Mouse (Mus musculus) neural tube, embryonic 15.5 days (tissue): Measurements from ENCODE around the gene Tmprss9. TPM values are rescaled to one million over a fixed set of nuclear protein-coding genes. Genes with fewer than 3 reads are reported as not detected.

Source experiments
- ATAC-seq: fragments of 200-750 bp; cut with Nextera tagmentation; 2 replicates; pipeline ENCODE4 v1.8.0; 2017; ENCODE audit warnings: mild to moderate bottlenecking, moderate TSS enrichment, moderate library complexity; ENCODE audit not compliant: low FRiP score
- H3K27ac ChIP-seq: fragments of 300-500 bp; sonication (generic); replicated peaks from 2 replicates; pipeline ENCODE4 v1.5.1; 2015; ENCODE audit warnings: mild to moderate bottlenecking, inconsistent platforms
- H3K27me3 ChIP-seq: fragments of 300-500 bp; sonication (generic); replicated peaks from 2 replicates; pipeline ENCODE4 v1.6.1; 2015; ENCODE audit warnings: inconsistent platforms
- H3K36me3 ChIP-seq: fragments of 300-500 bp; sonication (generic); 2 replicates; pipeline ENCODE4 v1.6.1; 2015; ENCODE audit warnings: inconsistent platforms
- H3K4me1 ChIP-seq: fragments of 300-500 bp; sonication (generic); 2 replicates; pipeline ENCODE4 v1.6.1; 2015; ENCODE audit warnings: inconsistent platforms
- H3K4me2 ChIP-seq: fragments of 300-500 bp; sonication (generic); 2 replicates; pipeline ENCODE4 v1.6.1; 2015; ENCODE audit warnings: inconsistent platforms, mild to moderate bottlenecking, moderate library complexity
- H3K4me3 ChIP-seq: fragments of 300-500 bp; sonication (generic); replicated peaks from 2 replicates; pipeline ENCODE4 v1.5.1; 2015; ENCODE audit warnings: mild to moderate bottlenecking, inconsistent platforms
- H3K9ac ChIP-seq: fragments of 300-500 bp; sonication (generic); replicated peaks from 2 replicates; pipeline ENCODE4 v1.6.1; 2015; ENCODE audit warnings: mild to moderate bottlenecking, inconsistent platforms
- H3K9me3 ChIP-seq: fragments of 300-500 bp; sonication (generic); replicated peaks from 2 replicates; pipeline ENCODE4 v1.6.1; 2016; ENCODE audit warnings: inconsistent platforms
- WGBS: fragments of 180-500 bp; shearing (Covaris S2); methylation state at CpG from one replicate; pipeline ENCODE4 v1.1.7; 2015; ENCODE audit warnings: mixed read lengths; 5-methylcytosine and 5-hydroxymethylcytosine counted together
- polyA plus RNA-seq: library from polyadenylated mRNA; unstranded; fragments of >200 nt; fragmentation: Nextera tagmentation; extraction: Ambion mirVana; gene quantifications from 2 replicates; pipeline ENCODE4 v1.2.1, GENCODE M21; 2015

The Tmprss9 gene
- polyA plus RNA-seq, 1 experiment from 2014 or later: 0.35 TPM

GRCm38 (mm10) chr10:80843931-80844547, 27.6 kb upstream of the Tmprss9 start, which contains the start of gene Lingo3:
Gene Lingo3, minus strand, starts transcription at chr10:80844039.
- WGBS: 8% methylated on average over 40 of the region's 51 CpGs
- Histone ChIP-seq H3K4me2 (peak within 1 kb of the TSS; percentile 77), H3K36me3 (no peaks in the 10 kb centered on the region), H3K9ac (peak within 1 kb of the TSS; percentile 64), H3K4me3 (peak within 1 kb of the TSS; percentile 59), H3K27me3 (peaks cover 39% of the 10 kb centered on the region), H3K4me1 (peaks cover 28% of the 10 kb centered on the region), H3K9me3 (no peaks in the 10 kb centered on the region), H3K27ac (no peak within 1 kb of the TSS)
- ATAC-seq: peak; percentile 60

GRCm38 (mm10) chr10:80845055-80845693, 26.5 kb upstream of the Tmprss9 start:
- WGBS: 64% methylated on average over 8 of the region's 8 CpGs
- H3K4me3 ChIP-seq: no peak overlapping the region
- H3K36me3 ChIP-seq: no peaks in the 10 kb centered on the region
- no peak overlapping the region for H3K9ac ChIP-seq
- H3K9me3 ChIP-seq: no peaks in the 10 kb centered on the region
- H3K27me3 ChIP-seq: peaks cover 39% of the 10 kb centered on the region
- peaks cover 28% of the 10 kb centered on the region for H3K4me1 ChIP-seq
- no peak overlapping the region for H3K4me2 ChIP-seq
- no peak overlapping the region for H3K27ac ChIP-seq
- no peak for ATAC-seq

- H3K4me3 ChIP-seq: no peak overlapping the region
- 75% methylated on average over 12 of the region's 12 CpGs for WGBS
- no peak for ATAC-seq
- H3K4me2 ChIP-seq: no peak overlapping the region
- H3K4me1 ChIP-seq: peaks cover 28% of the 10 kb centered on the region
- H3K27me3 ChIP-seq: peaks cover 39% of the 10 kb centered on the region
- H3K36me3 ChIP-seq: no peaks in the 10 kb centered on the region
- H3K9ac ChIP-seq: no peak overlapping the region
- no peak overlapping the region for H3K27ac ChIP-seq
- H3K9me3 ChIP-seq: no peaks in the 10 kb centered on the region
Measured at GRCm38 (mm10) chr10:80845732-80846131, 25.9 kb upstream of the Tmprss9 start.

- peaks cover 22% of the 10 kb centered on the region for H3K36me3 ChIP-seq
- no peak for ATAC-seq
- H3K4me2 ChIP-seq: no peak overlapping the region
- no peak overlapping the region for H3K9ac ChIP-seq
- H3K27ac ChIP-seq: no peak overlapping the region
- H3K27me3 ChIP-seq: peaks cover 22% of the 10 kb centered on the region
- WGBS: 12% methylated on average over 10 of the region's 10 CpGs
- H3K4me3 ChIP-seq: no peak overlapping the region
- H3K4me1 ChIP-seq: peaks cover 15% of the 10 kb centered on the region
- no peaks in the 10 kb centered on the region for H3K9me3 ChIP-seq
Measured at GRCm38 (mm10) chr10:80848571-80848970, 23.1 kb upstream of the Tmprss9 start.

GRCm38 (mm10) chr10:80854913-80855748, 16.5 kb upstream of the Tmprss9 start, which contains the start of the genes Lsm7 and Sppl2b:
Gene Lsm7, minus strand, starts transcription at chr10:80855209.
Gene Sppl2b, plus strand, starts transcription at chr10:80855275.
- Histone ChIP-seq H3K27ac (peak within 1 kb of the TSS; percentile 84), H3K4me3 (peak within 1 kb of the TSS; percentile 82), H3K4me1 (peaks cover 49% of the 10 kb centered on the region), H3K27me3 (no peaks in the 10 kb centered on the region), H3K4me2 (peak within 1 kb of the TSS; percentile 96), H3K9me3 (no peaks in the 10 kb centered on the region), H3K9ac (peak within 1 kb of the TSS; percentile 87), H3K36me3 (peaks cover 22% of the 10 kb centered on the region)
- under 1% methylated on average over 77 of the region's 81 CpGs for WGBS
- peak; percentile 88 for ATAC-seq

GRCm38 (mm10) chr10:80855749-80856073, 15.9 kb upstream of the Tmprss9 start:
- no peak for ATAC-seq
- H3K36me3 ChIP-seq: peaks cover 22% of the 10 kb centered on the region
- H3K27me3 ChIP-seq: no peaks in the 10 kb centered on the region
- peak overlapping the region; percentile 82 for H3K4me3 ChIP-seq
- H3K27ac ChIP-seq: no peak overlapping the region
- no peaks in the 10 kb centered on the region for H3K9me3 ChIP-seq
- peaks cover 49% of the 10 kb centered on the region for H3K4me1 ChIP-seq
- H3K4me2 ChIP-seq: peak overlapping the region; percentile 96
- H3K9ac ChIP-seq: peak overlapping the region; percentile 87
- WGBS: 22% methylated on average over 11 of the region's 11 CpGs

GRCm38 (mm10) chr10:80856267-80856666, 15.4 kb upstream of the Tmprss9 start:
- peak overlapping the region; percentile 87; the same call in 1 of the 2 replicates for H3K9ac ChIP-seq
- peak overlapping the region; percentile 82 for H3K4me3 ChIP-seq
- WGBS: 57% methylated on average over 3 of the region's 3 CpGs
- H3K36me3 ChIP-seq: peaks cover 17% of the 10 kb centered on the region
- H3K27me3 ChIP-seq: no peaks in the 10 kb centered on the region
- peaks cover 49% of the 10 kb centered on the region for H3K4me1 ChIP-seq
- no peak overlapping the region for H3K27ac ChIP-seq
- peak overlapping the region; percentile 96 for H3K4me2 ChIP-seq
- ATAC-seq: no peak
- no peaks in the 10 kb centered on the region for H3K9me3 ChIP-seq

- peaks cover 17% of the 10 kb centered on the region for H3K36me3 ChIP-seq
- H3K27ac ChIP-seq: peak overlapping the region; percentile 33; the same call in 1 of the 2 replicates
- 0 out of 2 replicates have a peak overlapping the region, but pooled peaks have one; percentile 87 for H3K9ac ChIP-seq
- ATAC-seq: no peak
- peaks cover 49% of the 10 kb centered on the region for H3K4me1 ChIP-seq
- H3K4me2 ChIP-seq: peak overlapping the region; percentile 96
- H3K9me3 ChIP-seq: no peaks in the 10 kb centered on the region
- H3K4me3 ChIP-seq: no peak overlapping the region
- H3K27me3 ChIP-seq: no peaks in the 10 kb centered on the region
- WGBS: 81% methylated on average over 5 of the region's 5 CpGs
Measured at GRCm38 (mm10) chr10:80856908-80857307, 14.7 kb upstream of the Tmprss9 start.

- Histone ChIP-seq H3K27me3 (no peaks in the 10 kb centered on the region), H3K9me3 (no peaks in the 10 kb centered on the region), H3K4me2 (peak overlapping the region; percentile 96), H3K4me1 (peaks cover 49% of the 10 kb centered on the region), H3K9ac (0 out of 2 replicates have a peak overlapping the region, but pooled peaks have one; percentile 87), H3K4me3 (no peak overlapping the region), H3K36me3 (peaks cover 17% of the 10 kb centered on the region), H3K27ac (peak overlapping the region; percentile 61)
- WGBS: 31% methylated on average over 8 of the region's 8 CpGs
- no peak for ATAC-seq
Measured at GRCm38 (mm10) chr10:80857386-80857785, 14.3 kb upstream of the Tmprss9 start.

- 65% methylated on average over 3 of the region's 3 CpGs for WGBS
- Histone ChIP-seq H3K9me3 (no peaks in the 10 kb centered on the region), H3K4me2 (peak overlapping the region; percentile 96; the same call in 1 of the 2 replicates), H3K4me3 (no peak overlapping the region), H3K36me3 (peaks cover 20% of the 10 kb centered on the region), H3K27ac (peak overlapping the region; percentile 61), H3K27me3 (no peaks in the 10 kb centered on the region), H3K9ac (no peak overlapping the region), H3K4me1 (peaks cover 49% of the 10 kb centered on the region)
- ATAC-seq: no peak
Measured at GRCm38 (mm10) chr10:80857848-80858247, 13.8 kb upstream of the Tmprss9 start.

GRCm38 (mm10) chr10:80858350-80858935, 13.2 kb upstream of the Tmprss9 start:
- no peaks in the 10 kb centered on the region for H3K27me3 ChIP-seq
- peaks cover 21% of the 10 kb centered on the region for H3K36me3 ChIP-seq
- no peaks in the 10 kb centered on the region for H3K9me3 ChIP-seq
- 0 out of 2 replicates have a peak overlapping the region, but pooled peaks have one; percentile 18 for H3K27ac ChIP-seq
- 89% methylated on average over 7 of the region's 7 CpGs for WGBS
- no peak for ATAC-seq
- no peak overlapping the region for H3K9ac ChIP-seq
- H3K4me3 ChIP-seq: no peak overlapping the region
- peaks cover 45% of the 10 kb centered on the region for H3K4me1 ChIP-seq
- H3K4me2 ChIP-seq: peak overlapping the region; percentile 96; the same call in 1 of the 2 replicates
